Mouse (Mus musculus) intestine, embryonic 16.5 days (tissue): ENCODE data around the gene Pdxk. TPM values are rescaled to one million over a fixed set of nuclear protein-coding genes. Genes with fewer than 3 reads are reported as not detected.
A peak's percentile ranks its signal among the peaks of the same experiment; 100 is the strongest.

Source experiments
- ATAC-seq: fragments of 200-750 bp; cut with Nextera tagmentation; 2 replicates; pipeline ENCODE4 v1.8.0; 2017; ENCODE audit warnings: moderate TSS enrichment, moderate library complexity
- H3K27ac ChIP-seq: fragments of 300-500 bp; sonication (generic); 2 replicates; pipeline ENCODE4 v1.5.1; 2014; ENCODE audit warnings: mild to moderate bottlenecking, low read length
- H3K27me3 ChIP-seq: fragments of 300-500 bp; sonication (generic); replicated peaks from 2 replicates; pipeline ENCODE4 v1.6.1; 2014; ENCODE audit warnings: low read length, control low read depth, mixed read lengths; ENCODE audit not compliant: control insufficient read depth, insufficient read depth
- H3K36me3 ChIP-seq: fragments of 300-500 bp; sonication (generic); 2 replicates; pipeline ENCODE4 v1.6.1; 2014; ENCODE audit warnings: low read length, control low read depth; ENCODE audit not compliant: control insufficient read depth, insufficient read depth
- H3K4me1 ChIP-seq: fragments of 300-500 bp; sonication (generic); 2 replicates; pipeline ENCODE4 v1.6.1; 2014; ENCODE audit warnings: low read length, control low read depth, mixed read lengths; ENCODE audit not compliant: control insufficient read depth, insufficient read depth
- H3K4me2 ChIP-seq: fragments of 300-500 bp; sonication (generic); 2 replicates; pipeline ENCODE4 v1.6.1; 2014; ENCODE audit warnings: low read depth, low read length, control low read depth
- H3K4me3 ChIP-seq: fragments of 300-500 bp; sonication (generic); 2 replicates; pipeline ENCODE4 v1.5.1; 2014; ENCODE audit warnings: mild to moderate bottlenecking, low read length
- H3K9ac ChIP-seq: fragments of 300-500 bp; sonication (generic); 2 replicates; pipeline ENCODE4 v1.6.1; 2014; ENCODE audit warnings: low read depth, low read length
- H3K9me3 ChIP-seq: fragments of 300-500 bp; sonication (generic); 2 replicates; pipeline ENCODE4 v1.6.1; 2016; ENCODE audit warnings: low read length, control low read depth; ENCODE audit not compliant: control insufficient read depth
- WGBS: fragments of 180-500 bp; shearing (Covaris S2); extraction: QIAGEN DNeasy Blood & Tissue Kit; methylation state at CpG from one replicate; pipeline ENCODE4 v1.1.7; 2014; 5-methylcytosine and 5-hydroxymethylcytosine counted together
- polyA plus RNA-seq: library from polyadenylated mRNA; unstranded; fragments of >200 nt; fragmentation: Nextera tagmentation; extraction: Ambion mirVana; gene quantifications from 2 replicates; pipeline ENCODE4 v1.2.1, GENCODE M21; 2015

The Pdxk gene
- polyA plus RNA-seq, 1 experiment from 2014 or later = 35.9 TPM

GRCm38 (mm10) chr10:78462945-78463768 lies 1.6 kb downstream of the Pdxk start:
- no peaks in the 10 kb centered on the region for H3K9me3 ChIP-seq
- peak overlapping the region; percentile 75 for H3K4me3 ChIP-seq
- peaks cover 35% of the 10 kb centered on the region for H3K4me1 ChIP-seq
- peak overlapping the region; percentile 83 for H3K9ac ChIP-seq
- peak overlapping the region; percentile 92 for H3K27ac ChIP-seq
- H3K27me3 ChIP-seq = no peaks in the 10 kb centered on the region
- peak; percentile 75 for ATAC-seq
- peak overlapping the region; percentile 96 for H3K4me2 ChIP-seq
- 64% methylated on average over 8 of the region's 8 CpGs for whole genome bisulfite sequencing
- no peaks in the 10 kb centered on the region for H3K36me3 ChIP-seq

- Histone ChIP-seq H3K4me3 (no peak overlapping the region), H3K4me1 (peaks cover 44% of the 10 kb centered on the region), H3K27me3 (no peaks in the 10 kb centered on the region), H3K27ac (no peak overlapping the region), H3K9ac (no peak overlapping the region), H3K36me3 (no peaks in the 10 kb centered on the region), H3K9me3 (no peaks in the 10 kb centered on the region), H3K4me2 (no peak overlapping the region)
- WGBS = 80% methylated on average over 4 of the region's 4 CpGs
- no peak for ATAC-seq
Measured at GRCm38 (mm10) chr10:78461767-78462166, 3.0 kb downstream of the Pdxk start.

- no peaks in the 10 kb centered on the region for H3K36me3 ChIP-seq
- no peaks in the 10 kb centered on the region for H3K9me3 ChIP-seq
- H3K4me1 ChIP-seq = peaks cover 44% of the 10 kb centered on the region
- no peak overlapping the region for H3K9ac ChIP-seq
- no peak overlapping the region; the same call in 1 of the 2 replicates for H3K4me2 ChIP-seq
- peak overlapping the region; percentile 54; the same call in 1 of the 2 replicates for H3K27ac ChIP-seq
- ATAC-seq = no peak
- 20% methylated on average over 4 of the region's 5 CpGs for WGBS
- H3K4me3 ChIP-seq = no peak overlapping the region
- H3K27me3 ChIP-seq = no peaks in the 10 kb centered on the region
Measured at GRCm38 (mm10) chr10:78460463-78460862, 4.3 kb downstream of the Pdxk start.

GRCm38 (mm10) chr10:78458348-78459111 lies 6.2 kb downstream of the Pdxk start:
- no peak for ATAC-seq
- H3K9me3 ChIP-seq = no peaks in the 10 kb centered on the region
- no peak overlapping the region for H3K4me2 ChIP-seq
- 64% methylated on average over 5 of the region's 5 CpGs for WGBS
- peak overlapping the region; percentile 12; the same call in 1 of the 2 replicates for H3K27ac ChIP-seq
- H3K4me3 ChIP-seq = no peak overlapping the region
- H3K27me3 ChIP-seq = no peaks in the 10 kb centered on the region
- no peaks in the 10 kb centered on the region for H3K36me3 ChIP-seq
- H3K4me1 ChIP-seq = peaks cover 33% of the 10 kb centered on the region
- no peak overlapping the region for H3K9ac ChIP-seq

- WGBS = 22% methylated on average over 10 of the region's 10 CpGs
- ATAC-seq = peak; percentile 70
- Histone ChIP-seq H3K4me1 (peaks cover 26% of the 10 kb centered on the region), H3K36me3 (no peaks in the 10 kb centered on the region), H3K27ac (peak overlapping the region; percentile 12; the same call in 1 of the 2 replicates), H3K9me3 (no peaks in the 10 kb centered on the region), H3K27me3 (no peaks in the 10 kb centered on the region), H3K9ac (0 out of 2 replicates have a peak overlapping the region, but pooled peaks have one; percentile 29), H3K4me3 (no peak overlapping the region), H3K4me2 (peak overlapping the region; percentile 32)
Measured at GRCm38 (mm10) chr10:78457495-78458347, 7.1 kb downstream of the Pdxk start.

GRCm38 (mm10) chr10:78456696-78457095 lies 8.1 kb downstream of the Pdxk start:
- Histone ChIP-seq H3K9ac (no peak overlapping the region), H3K9me3 (no peaks in the 10 kb centered on the region), H3K4me1 (peaks cover 26% of the 10 kb centered on the region), H3K4me3 (no peak overlapping the region), H3K27ac (no peak overlapping the region), H3K36me3 (no peaks in the 10 kb centered on the region), H3K27me3 (no peaks in the 10 kb centered on the region), H3K4me2 (no peak overlapping the region)
- no peak for ATAC-seq
- 83% methylated on average over 13 of the region's 13 CpGs for WGBS

GRCm38 (mm10) chr10:78452641-78453040 lies 12.1 kb downstream of the Pdxk start:
- Histone ChIP-seq H3K4me2 (no peak overlapping the region), H3K9ac (no peak overlapping the region), H3K27ac (no peak overlapping the region), H3K4me3 (no peak overlapping the region), H3K9me3 (no peaks in the 10 kb centered on the region), H3K27me3 (no peaks in the 10 kb centered on the region), H3K36me3 (peaks cover 2% of the 10 kb centered on the region; the same call in 1 of the 2 replicates), H3K4me1 (peaks cover 4% of the 10 kb centered on the region; the same call in 1 of the 2 replicates)
- ATAC-seq = no peak
- 64% methylated on average over 4 of the region's 4 CpGs for WGBS

- ATAC-seq = no peak
- Histone ChIP-seq H3K4me2 (no peak overlapping the region), H3K9me3 (no peaks in the 10 kb centered on the region), H3K36me3 (peaks cover 2% of the 10 kb centered on the region; the same call in 1 of the 2 replicates), H3K4me3 (no peak overlapping the region), H3K27me3 (no peaks in the 10 kb centered on the region), H3K27ac (no peak overlapping the region), H3K4me1 (no peaks in the 10 kb centered on the region), H3K9ac (no peak overlapping the region)
- 93% methylated on average over 5 of the region's 5 CpGs for WGBS
Measured at GRCm38 (mm10) chr10:78450761-78451160, 14.0 kb downstream of the Pdxk start.

GRCm38 (mm10) chr10:78447396-78447795 lies 17.4 kb downstream of the Pdxk start:
- H3K4me3 ChIP-seq = no peak overlapping the region
- no peak overlapping the region for H3K4me2 ChIP-seq
- no peak for ATAC-seq
- H3K4me1 ChIP-seq = no peaks in the 10 kb centered on the region
- no peaks in the 10 kb centered on the region for H3K9me3 ChIP-seq
- H3K9ac ChIP-seq = no peak overlapping the region
- H3K27me3 ChIP-seq = no peaks in the 10 kb centered on the region
- H3K27ac ChIP-seq = no peak overlapping the region
- peaks cover 5% of the 10 kb centered on the region for H3K36me3 ChIP-seq
- WGBS = 79% methylated on average over 3 of the region's 3 CpGs
